Mouse (Mus musculus) kidney, adult 2 months (tissue): Measurements from ENCODE around the gene Chrm3.

Source experiments
- CTCF ChIP-seq: fragments of 200-500 bp; conservative IDR thresholded peaks from 2 replicates; pipeline ENCODE4 v1.5.1; 2011; ENCODE audit warnings: low read depth, mild to moderate bottlenecking, control low read depth, low read length, moderate library complexity, mixed read lengths; ENCODE audit not compliant: insufficient read depth, insufficient read length
- POLR2A ChIP-seq: fragments of 200-500 bp; IDR thresholded peaks from one replicate; pipeline ENCODE4 v1.6.1; 2011; ENCODE audit warnings: low read depth, low read length, control low read depth

DNA sequence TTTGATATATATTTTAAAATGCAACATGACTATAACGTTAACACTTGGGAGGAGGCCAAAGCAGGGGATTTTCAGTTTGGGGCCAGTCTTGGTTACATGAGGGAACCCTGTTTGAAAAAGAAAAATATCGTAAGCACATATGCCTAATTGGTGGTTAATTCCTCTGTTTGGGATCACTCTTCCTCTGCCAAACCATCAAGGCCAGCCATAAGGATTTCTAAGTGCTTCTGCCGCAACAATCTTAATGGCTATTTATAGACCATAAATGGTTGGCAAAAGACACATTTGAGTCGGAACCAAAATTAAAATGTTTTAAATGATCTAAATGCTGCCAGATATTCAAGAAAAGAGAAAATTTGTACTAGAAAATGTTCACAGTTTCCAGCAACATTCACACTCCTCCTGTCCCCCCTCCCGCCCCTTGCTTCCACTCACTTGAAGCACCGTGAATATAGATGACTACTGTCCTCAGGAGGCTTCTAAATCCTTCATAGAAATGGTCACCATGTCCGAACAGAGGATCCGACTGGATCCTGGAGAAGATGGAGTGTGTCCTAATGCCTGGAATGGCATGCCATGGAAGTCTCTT, 307.3 kb downstream of the Chrm3 start:
- TF ChIP-seq CTCF, result no peak
- no peak for TF ChIP-seq POLR2A
